Mouse (Mus musculus): ENCODE results near the gene Serpine1. TPM values are rescaled to one million over a fixed set of nuclear protein-coding genes. Genes with fewer than 3 reads are reported as not detected.

The Serpine1 gene
- total RNA-seq, 2 experiments from 2014 or later = 0.80 to 0.96 TPM

- no peak for DNase-seq (ENCODE audit: low spot score in 2 of 2)
Measured at GRCm38 (mm10) chr5:137098418-137098817, 26.4 kb upstream of the Serpine1 start.

- DNase-seq (ENCODE audit: low spot score in 2 of 2) = no peak
Measured at GRCm38 (mm10) chr5:137096037-137096436, 24.0 kb upstream of the Serpine1 start.

DNA sequence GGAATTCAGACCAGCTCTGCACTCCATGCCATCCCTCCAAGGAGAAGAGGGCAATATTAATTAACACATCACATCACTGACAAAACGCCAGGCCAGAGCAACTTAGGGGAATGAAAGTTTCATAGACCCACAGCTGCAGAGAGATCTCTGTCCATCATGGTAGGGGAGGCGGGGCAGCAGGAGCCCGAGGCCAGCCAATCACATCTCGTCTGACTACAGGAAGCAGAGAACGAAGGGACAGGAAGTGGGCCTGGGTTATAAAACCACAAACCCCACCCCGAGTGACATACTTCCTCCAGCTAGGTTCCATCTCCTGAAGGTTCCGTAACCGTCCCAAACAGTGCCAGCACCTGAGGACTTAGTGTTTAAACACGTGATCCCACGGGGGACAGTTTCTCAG is 23.1 kb upstream of the Serpine1 start:
- DNase-seq (ENCODE audit: low spot score in 2 of 2) = no peak

GRCm38 (mm10) chr5:137093720-137094119 is 21.7 kb upstream of the Serpine1 start:
- DNase-seq (ENCODE audit: low spot score in 2 of 2) = no peak

- no peak for DNase-seq (ENCODE audit: low spot score in 2 of 2)
Measured at GRCm38 (mm10) chr5:137091560-137091959, 19.5 kb upstream of the Serpine1 start.

DNA sequence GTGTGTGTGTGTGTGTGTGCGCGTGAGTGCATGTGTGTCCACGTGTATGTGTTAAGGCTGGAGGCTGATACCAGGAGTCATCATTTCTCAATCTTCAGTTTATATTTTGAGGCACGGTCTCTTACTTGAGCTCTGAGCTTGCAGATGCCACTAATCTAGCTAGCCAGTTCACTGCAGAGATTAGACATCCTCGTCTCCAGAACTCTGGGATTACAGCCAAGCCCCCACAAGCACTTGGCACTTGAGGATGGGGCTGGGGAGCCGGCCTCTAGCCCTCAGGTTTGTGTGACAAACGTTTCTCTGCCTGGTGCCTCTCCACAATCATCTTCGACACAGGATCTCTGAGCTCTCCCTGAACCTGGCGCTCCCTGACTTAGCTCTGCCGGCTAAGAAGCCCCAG is 18.8 kb upstream of the Serpine1 start:
- DNase-seq (ENCODE audit: low spot score in 2 of 2) = no peak

- DNase-seq (ENCODE audit: low spot score in 2 of 2) = no peak
Measured at GRCm38 (mm10) chr5:137087410-137087809, 15.3 kb upstream of the Serpine1 start.

DNA sequence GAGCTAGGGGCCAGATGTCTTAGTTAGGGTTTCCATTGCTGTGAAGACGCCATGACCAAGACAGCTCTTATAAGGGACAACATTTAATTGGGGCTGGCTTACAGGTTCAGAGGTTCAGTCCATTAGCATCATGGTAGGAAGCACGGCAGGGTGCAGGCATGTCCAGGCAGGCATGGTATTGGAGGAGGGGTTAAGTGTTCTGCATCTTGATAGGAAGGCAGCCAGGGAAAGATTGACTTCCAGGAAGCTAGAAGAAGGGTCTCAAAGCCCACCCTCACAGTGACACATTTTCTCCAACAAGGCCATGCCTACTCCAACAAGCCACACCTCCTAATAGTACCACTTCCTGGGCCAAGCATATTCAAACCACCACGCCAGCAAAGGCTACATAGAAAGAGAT is 13.7 kb upstream of the Serpine1 start:
- no peak for DNase-seq (ENCODE audit: low spot score in 2 of 2)

DNA sequence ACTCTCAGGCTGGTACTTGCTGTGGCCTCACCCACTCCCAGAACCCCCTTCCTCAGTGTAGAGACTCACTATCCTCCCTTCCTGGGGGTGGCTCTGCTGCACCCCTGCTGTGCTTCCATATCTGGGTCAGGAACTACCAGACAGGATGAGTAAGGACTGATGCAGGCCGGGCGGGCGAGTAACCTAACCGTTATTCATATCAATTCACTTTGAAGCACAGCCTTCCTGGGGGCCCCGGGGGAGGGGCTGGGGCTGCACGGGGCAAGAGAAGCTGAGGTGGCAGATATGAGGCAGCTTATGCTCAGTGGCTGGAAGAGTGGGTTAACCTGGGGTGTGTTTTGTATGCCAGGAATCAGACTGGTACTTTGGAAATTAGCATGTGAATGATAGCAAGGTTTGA is 13.0 kb upstream of the Serpine1 start:
- DNase-seq (ENCODE audit: low spot score in 2 of 2) = no peak

DNA sequence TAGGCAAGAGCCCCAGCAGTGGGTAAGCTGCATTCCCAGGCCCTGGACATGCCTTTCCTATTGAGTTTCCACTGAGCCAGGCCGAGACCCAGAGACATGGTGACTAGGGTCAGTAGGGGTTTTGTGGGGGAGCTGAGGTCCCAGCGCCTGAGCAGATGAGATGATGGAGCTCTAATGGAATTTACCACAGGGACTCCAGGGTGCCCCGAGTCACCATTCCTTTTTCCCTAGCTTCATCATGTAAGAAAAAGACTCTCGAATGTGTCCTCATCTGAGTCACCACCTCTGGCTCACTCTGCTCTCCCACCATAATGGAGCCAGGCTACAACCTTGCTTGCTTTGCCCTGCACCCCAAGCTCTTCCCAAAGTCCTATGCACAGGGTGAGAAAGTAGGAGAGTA is 11.0 kb upstream of the Serpine1 start:
- no peak for DNase-seq (ENCODE audit: low spot score in 2 of 2)

- DNase-seq (ENCODE audit: low spot score in 2 of 2) = no peak
Measured at GRCm38 (mm10) chr5:137079849-137080248, 7.8 kb upstream of the Serpine1 start.

GRCm38 (mm10) chr5:137078616-137079015 is 6.5 kb upstream of the Serpine1 start:
- DNase-seq (ENCODE audit: low spot score in 2 of 2) = no peak

- DNase-seq (ENCODE audit: low spot score in 2 of 2) = no peak
Measured at GRCm38 (mm10) chr5:137078041-137078440, 6.0 kb upstream of the Serpine1 start.

DNA sequence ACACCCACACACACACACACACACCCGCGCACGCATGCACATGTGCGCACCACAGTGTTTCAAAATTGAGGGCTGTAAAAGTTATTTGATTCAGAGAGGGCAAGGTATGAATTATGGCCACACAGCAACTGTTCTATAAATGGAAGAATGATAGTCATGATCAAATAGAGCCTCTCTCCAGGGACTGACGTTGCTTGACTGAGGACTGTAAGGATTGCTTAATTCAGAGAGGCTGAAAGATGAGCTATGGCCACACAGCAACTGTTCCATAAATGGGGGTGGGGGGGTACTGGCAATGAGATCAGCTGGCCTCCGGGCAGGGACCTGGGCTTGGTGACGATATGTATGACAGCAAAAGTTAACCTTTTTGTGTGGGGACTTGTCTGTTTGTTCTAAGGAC is 5.1 kb upstream of the Serpine1 start:
- no peak for DNase-seq (ENCODE audit: low spot score in 2 of 2)

DNA sequence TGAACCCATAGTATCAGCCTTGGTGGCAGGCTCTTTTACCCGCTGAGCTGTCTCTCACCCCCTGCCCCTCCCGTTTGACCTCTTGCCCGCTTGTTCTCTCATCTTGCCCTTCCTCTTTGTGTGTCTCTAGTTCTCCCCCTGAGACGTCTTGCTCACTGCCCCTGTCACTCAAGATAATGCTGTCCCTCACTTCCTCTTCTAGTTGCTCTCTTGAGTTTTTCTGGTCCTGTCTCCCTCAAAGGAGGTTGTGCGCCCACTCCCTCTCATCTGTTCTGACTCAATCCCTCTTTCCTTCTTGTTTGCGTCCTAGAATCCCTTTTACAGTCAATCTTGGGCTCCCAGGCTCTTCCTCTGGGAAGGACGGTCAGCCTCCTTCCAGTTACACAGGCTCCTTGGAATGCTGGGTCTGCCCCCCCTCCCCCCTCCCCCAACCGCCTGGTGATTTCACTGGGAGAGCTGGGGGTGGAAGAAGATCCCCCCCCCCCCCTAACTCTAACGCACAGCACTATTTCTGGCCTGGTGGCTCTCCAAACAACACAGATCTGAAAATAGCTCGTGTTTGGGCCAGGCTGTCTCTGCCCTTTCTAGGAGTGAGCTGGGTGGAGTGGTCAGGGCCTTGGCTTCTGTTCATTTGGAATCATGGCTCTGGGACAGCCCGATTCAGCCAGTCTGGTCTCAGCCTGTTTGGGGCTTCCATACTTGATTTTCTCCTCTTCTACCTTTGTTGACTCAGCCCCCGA is 4.3 kb upstream of the Serpine1 start:
- no peak for DNase-seq (ENCODE audit: low spot score in 2 of 2)

DNA sequence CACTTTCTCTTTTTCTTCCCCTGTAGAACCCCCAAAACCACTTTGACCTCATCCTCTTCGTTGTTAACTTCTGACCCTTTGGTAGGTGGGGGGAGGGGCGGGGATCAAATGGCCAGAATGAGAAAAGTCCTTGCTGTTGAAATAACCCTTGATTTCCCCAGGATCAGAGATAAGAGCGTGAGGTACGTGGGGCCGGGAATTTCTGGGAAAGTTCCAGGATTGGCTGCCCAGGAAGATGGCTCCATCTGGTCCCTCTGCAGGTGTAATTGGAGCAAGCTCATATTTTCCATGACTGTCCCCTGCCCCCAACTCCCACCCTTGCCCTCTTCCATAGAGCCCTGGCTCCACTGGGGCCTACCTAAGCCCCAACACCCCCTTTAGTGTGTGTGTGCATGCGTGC is 3.7 kb upstream of the Serpine1 start:
- no peak for DNase-seq (ENCODE audit: low spot score in 2 of 2)

DNA sequence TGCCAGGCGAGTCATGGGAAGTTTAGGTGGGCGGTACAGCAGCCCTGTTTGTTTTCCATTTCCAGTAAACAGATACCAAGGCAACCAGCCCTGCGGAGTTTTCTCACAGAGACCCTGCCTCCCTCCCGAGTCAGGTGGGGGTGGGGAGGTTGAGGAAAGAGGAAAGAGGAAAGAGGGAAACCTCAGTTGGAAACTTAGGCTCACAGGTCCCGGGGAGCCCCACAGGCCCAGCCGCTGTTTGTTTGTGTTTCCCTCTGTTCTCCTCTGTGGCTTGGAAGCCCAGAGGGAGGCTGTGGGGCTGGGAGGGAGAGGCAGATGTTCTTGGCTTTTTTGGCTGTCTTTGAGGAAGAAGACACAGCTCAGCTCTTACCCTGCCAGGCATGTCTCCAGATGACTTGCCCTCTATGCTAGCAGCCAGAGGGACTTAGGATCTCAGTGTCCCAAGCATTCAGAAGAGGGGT is 2.2 kb upstream of the Serpine1 start:
- no peak for DNase-seq (ENCODE audit: low spot score in 2 of 2)

GRCm38 (mm10) chr5:137073141-137073540 is 1.1 kb upstream of the Serpine1 start:
- no peak for DNase-seq (ENCODE audit: low spot score in 2 of 2)

GRCm38 (mm10) chr5:137070881-137071605 is 1.0 kb downstream of the Serpine1 start:
- no peak for DNase-seq (ENCODE audit: low spot score in 2 of 2)

GRCm38 (mm10) chr5:137068711-137069110 is 3.4 kb downstream of the Serpine1 start:
- no peak for DNase-seq (ENCODE audit: low spot score in 2 of 2)

- DNase-seq (ENCODE audit: low spot score in 2 of 2) = no peak
Measured at GRCm38 (mm10) chr5:137065923-137066322, 6.1 kb downstream of the Serpine1 start.

DNA sequence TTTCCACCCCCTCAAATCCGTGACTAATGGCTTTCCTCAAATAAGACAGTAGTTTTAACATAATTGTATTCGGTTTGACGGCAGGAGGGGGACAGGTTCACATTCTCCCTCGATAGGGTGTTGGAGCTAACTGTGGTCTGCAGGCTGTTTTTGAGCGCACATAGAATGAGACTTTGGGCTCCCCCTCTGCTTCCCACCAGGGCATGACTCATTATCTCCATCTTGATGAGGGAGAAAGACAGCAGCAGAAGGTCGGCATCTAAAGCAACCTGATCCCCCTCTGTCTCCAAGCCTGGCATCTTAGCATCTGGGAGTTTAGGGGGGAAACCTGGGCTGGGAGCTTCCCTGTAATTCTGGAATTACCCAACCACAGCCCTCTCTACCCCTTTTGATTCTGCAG is 6.6 kb downstream of the Serpine1 start:
- DNase-seq (ENCODE audit: low spot score in 2 of 2) = no peak

DNA sequence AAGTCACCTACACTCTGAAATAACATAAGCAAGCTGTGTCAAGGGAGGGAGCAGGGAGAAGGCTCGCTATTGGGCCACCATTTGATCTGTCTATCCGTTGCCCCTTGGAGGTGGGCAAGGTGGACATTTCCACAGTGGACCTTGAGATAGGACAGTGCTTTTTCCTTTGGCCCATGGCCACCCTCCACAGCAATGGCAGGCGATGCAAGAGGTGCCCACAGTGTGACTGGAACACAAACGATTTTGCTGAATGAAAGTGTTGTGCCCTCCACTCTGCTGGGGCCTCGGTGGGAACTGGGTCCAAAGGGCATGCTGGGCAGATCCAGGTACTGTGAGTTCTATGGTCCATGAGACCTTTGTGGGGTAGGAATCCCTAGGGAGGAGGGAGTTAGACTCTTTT is 9.5 kb downstream of the Serpine1 start:
- no peak for DNase-seq (ENCODE audit: low spot score in 2 of 2)
